Mouse (Mus musculus) ES-Bruce4 (cell line): ENCODE results near the gene Car9. TPM values are rescaled to one million over a fixed set of nuclear protein-coding genes. Genes with fewer than 3 reads are reported as not detected.

ENCODE experiments used
- H3K27ac ChIP-seq: 2 replicates; pipeline ENCODE4 v1.5.1; 2012; ENCODE audit warnings: low read length, inconsistent platforms; ENCODE audit not compliant: insufficient read depth
- H3K27me3 ChIP-seq: 2 replicates; pipeline ENCODE4 v1.6.1; 2012; ENCODE audit warnings: mild to moderate bottlenecking, low read length, inconsistent platforms; ENCODE audit not compliant: control insufficient read depth, poor library complexity, insufficient read depth, severe bottlenecking
- H3K36me3 ChIP-seq: 2 replicates; pipeline ENCODE4 v1.6.1; 2012; ENCODE audit warnings: inconsistent platforms, mild to moderate bottlenecking, low read length, moderate library complexity; ENCODE audit not compliant: control insufficient read depth, poor library complexity, insufficient read depth, severe bottlenecking
- H3K4me1 ChIP-seq: one replicate; pipeline ENCODE4 v1.8.1; 2011; ENCODE audit warnings: low read length; ENCODE audit not compliant: control insufficient read depth, insufficient read depth
- H3K4me3 ChIP-seq: 2 replicates; pipeline ENCODE4 v1.5.1; 2011; ENCODE audit warnings: low read depth, mild to moderate bottlenecking, low read length
- H3K9ac ChIP-seq: 2 replicates; pipeline ENCODE4 v1.6.1; 2012; ENCODE audit warnings: low read depth, mild to moderate bottlenecking, inconsistent platforms; ENCODE audit not compliant: poor library complexity, severe bottlenecking
- H3K9me3 ChIP-seq: replicated peaks from 2 replicates; pipeline ENCODE4 v1.6.1; 2012; ENCODE audit warnings: mild to moderate bottlenecking, low read length, inconsistent platforms; ENCODE audit not compliant: control insufficient read depth, poor library complexity, insufficient read depth, severe bottlenecking
- CTCF ChIP-seq: IDR thresholded peaks from one replicate; pipeline ENCODE4 v1.8.1; 2011; ENCODE audit warnings: low read depth, low read length
- EP300 ChIP-seq: IDR thresholded peaks from 2 replicates; pipeline ENCODE4 v1.6.1; 2011; ENCODE audit warnings: low read depth, low read length; ENCODE audit not compliant: insufficient read depth
- POLR2A ChIP-seq: IDR thresholded peaks from one replicate; pipeline ENCODE4 v1.8.1; 2011; ENCODE audit warnings: low read length; ENCODE audit not compliant: insufficient read depth
- polyA plus RNA-seq: library from polyadenylated mRNA; stranded (reverse); fragments of >200 nt; gene quantifications from 2 replicates; pipeline ENCODE4 v1.2.4, GENCODE M21; 2011; ENCODE audit warnings: low read depth; ENCODE audit not compliant: missing spikeins, insufficient read depth, insufficient read length

Car9 gene
- polyA plus RNA-seq, 1 experiment: 0.61 TPM

- H3K36me3 ChIP-seq: peaks cover 57% of the 10 kb centered on the region
- H3K4me3 ChIP-seq: no peak overlapping the region
- TF ChIP-seq EP300 (no peak), POLR2A (no peak), CTCF (no peak)
- no peak overlapping the region for H3K27ac ChIP-seq
- H3K4me1 ChIP-seq: peaks cover 10% of the 10 kb centered on the region
- H3K27me3 ChIP-seq: no peaks in the 10 kb centered on the region
- H3K9me3 ChIP-seq: no peaks in the 10 kb centered on the region
- H3K9ac ChIP-seq: no peak overlapping the region
These were observed 47.1 kb downstream of the Car9 start for GRCm38 (mm10) chr4:43553891-43554290.

GRCm38 (mm10) chr4:43555926-43556325, 49.2 kb downstream of the Car9 start:
- TF ChIP-seq CTCF: no peak
- no peak for TF ChIP-seq POLR2A
- Histone ChIP-seq H3K27me3 (no peaks in the 10 kb centered on the region), H3K4me3 (no peak overlapping the region), H3K4me1 (peaks cover 12% of the 10 kb centered on the region), H3K9me3 (no peaks in the 10 kb centered on the region), H3K36me3 (peaks cover 41% of the 10 kb centered on the region), H3K9ac (no peak overlapping the region), H3K27ac (no peak overlapping the region)

- H3K4me1 ChIP-seq: peaks cover 12% of the 10 kb centered on the region
- H3K9me3 ChIP-seq: no peaks in the 10 kb centered on the region
- H3K27me3 ChIP-seq: no peaks in the 10 kb centered on the region
- H3K9ac ChIP-seq: peak overlapping the region; percentile 42
- peak overlapping the region; percentile 83 for H3K27ac ChIP-seq
- TF ChIP-seq CTCF (no peak), POLR2A (no peak), EP300 (no peak)
- H3K36me3 ChIP-seq: peaks cover 28% of the 10 kb centered on the region
- peak overlapping the region; percentile 32 for H3K4me3 ChIP-seq
These were observed 51.4 kb downstream of the Car9 start for GRCm38 (mm10) chr4:43558028-43558630.

- H3K27me3 ChIP-seq: no peaks in the 10 kb centered on the region
- no peaks in the 10 kb centered on the region for H3K9me3 ChIP-seq
- TF ChIP-seq EP300: peak; percentile 37; the same call in 1 of the 2 replicates
- no peak for TF ChIP-seq CTCF
- H3K36me3 ChIP-seq: peaks cover 22% of the 10 kb centered on the region
- peak overlapping the region; percentile 49 for H3K4me3 ChIP-seq
- H3K9ac ChIP-seq: peak overlapping the region; percentile 6; the same call in 1 of the 2 replicates
- H3K27ac ChIP-seq: peak overlapping the region; percentile 83
- H3K4me1 ChIP-seq: peaks cover 12% of the 10 kb centered on the region
These were observed 52.0 kb downstream of the Car9 start for GRCm38 (mm10) chr4:43558631-43559356.

GRCm38 (mm10) chr4:43559519-43560242, 52.9 kb downstream of the Car9 start:
- 0 out of 2 replicates have a peak overlapping the region, but pooled peaks have one; percentile 14 for H3K27ac ChIP-seq
- 0 out of 2 replicates have a peak overlapping the region, but pooled peaks have one; percentile 12 for H3K9ac ChIP-seq
- H3K4me1 ChIP-seq: peaks cover 12% of the 10 kb centered on the region
- no peaks in the 10 kb centered on the region for H3K27me3 ChIP-seq
- H3K36me3 ChIP-seq: peaks cover 15% of the 10 kb centered on the region
- TF ChIP-seq CTCF (no peak), EP300 (no peak), POLR2A (no peak)
- no peaks in the 10 kb centered on the region for H3K9me3 ChIP-seq
- no peak overlapping the region for H3K4me3 ChIP-seq
